Mouse (Mus musculus) midbrain, embryonic 15.5 days (tissue): ENCODE measurements around the gene Tet3. TPM values are rescaled to one million over a fixed set of nuclear protein-coding genes. Genes with fewer than 3 reads are reported as not detected.

Experiments
- ATAC-seq: fragments of 200-750 bp; cut with Nextera tagmentation; replicated peaks from 2 replicates; pipeline ENCODE4 v1.8.0; 2017; ENCODE audit warnings: moderate TSS enrichment
- H3K27ac ChIP-seq: fragments of 300-500 bp; sonication (generic); 2 replicates; pipeline ENCODE4 v1.5.1; 2015; ENCODE audit warnings: mild to moderate bottlenecking, inconsistent platforms
- H3K27me3 ChIP-seq: fragments of 300-500 bp; sonication (generic); replicated peaks from 2 replicates; pipeline ENCODE4 v1.6.1; 2015; ENCODE audit warnings: inconsistent platforms
- H3K36me3 ChIP-seq: fragments of 300-500 bp; sonication (generic); replicated peaks from 2 replicates; pipeline ENCODE4 v1.6.1; 2015; ENCODE audit warnings: inconsistent platforms
- H3K4me1 ChIP-seq: fragments of 300-500 bp; sonication (generic); 2 replicates; pipeline ENCODE4 v1.6.1; 2015; ENCODE audit warnings: inconsistent platforms
- H3K4me2 ChIP-seq: fragments of 300-500 bp; sonication (generic); 2 replicates; pipeline ENCODE4 v1.6.1; 2015; ENCODE audit warnings: inconsistent platforms, mild to moderate bottlenecking, moderate library complexity
- H3K4me3 ChIP-seq: fragments of 300-500 bp; sonication (generic); 2 replicates; pipeline ENCODE4 v1.5.1; 2015; ENCODE audit warnings: mild to moderate bottlenecking, inconsistent platforms
- H3K9ac ChIP-seq: fragments of 300-500 bp; sonication (generic); 2 replicates; pipeline ENCODE4 v1.6.1; 2015; ENCODE audit warnings: mild to moderate bottlenecking, inconsistent platforms
- H3K9me3 ChIP-seq: fragments of 300-500 bp; sonication (generic); 2 replicates; pipeline ENCODE4 v1.6.1; 2016; ENCODE audit warnings: inconsistent platforms
- WGBS: fragments of 180-500 bp; shearing (Covaris S2); methylation state at CpG from one replicate; pipeline ENCODE4 v1.1.7; 2015; ENCODE audit warnings: mixed read lengths; 5-methylcytosine and 5-hydroxymethylcytosine counted together
- microRNA-seq: library from miRNA; unstranded; fragments of <30 nt; microRNA quantifications from one replicate; pipeline ENCODE4, GENCODE M21; 2016
- polyA plus RNA-seq: library from polyadenylated mRNA; unstranded; fragments of >200 nt; fragmentation: Nextera tagmentation; extraction: Ambion mirVana; gene quantifications from 2 replicates; pipeline ENCODE4 v1.2.1, GENCODE M21; 2015

The Tet3 gene
- polyA plus RNA-seq, 1 experiment from 2014 or later, result 60.9 TPM

- ATAC-seq, result no peak
- H3K9ac ChIP-seq, result no peak overlapping the region
Measured at GRCm38 (mm10) chr6:83322794-83323193, 136.1 kb downstream of the Tet3 start.

GRCm38 (mm10) chr6:83321927-83322326 is 137.0 kb downstream of the Tet3 start:
- Histone ChIP-seq H3K4me2 (no peak overlapping the region), H3K27ac (no peak overlapping the region), H3K36me3 (no peaks in the 10 kb centered on the region), H3K4me3 (no peak overlapping the region), H3K4me1 (peaks cover 11% of the 10 kb centered on the region), H3K9me3 (no peaks in the 10 kb centered on the region), H3K9ac (no peak overlapping the region), H3K27me3 (no peaks in the 10 kb centered on the region)
- WGBS, result 55% methylated on average over 1 of the region's 1 CpGs
- no peak for ATAC-seq

More at GRCm38 (mm10) chr6:83322794-83323193, 136.1 kb downstream of the Tet3 start:
- H3K4me3 ChIP-seq, result no peak overlapping the region
- no peak overlapping the region for H3K27ac ChIP-seq
- H3K9me3 ChIP-seq, result no peaks in the 10 kb centered on the region
- no peaks in the 10 kb centered on the region for H3K27me3 ChIP-seq
- no peaks in the 10 kb centered on the region for H3K36me3 ChIP-seq
- 65% methylated on average over 2 of the region's 2 CpGs for WGBS
- no peak overlapping the region for H3K4me2 ChIP-seq
- peaks cover 16% of the 10 kb centered on the region for H3K4me1 ChIP-seq

GRCm38 (mm10) chr6:83317108-83317741 is 141.7 kb downstream of the Tet3 start:
- WGBS, result under 1% methylated on average over 52 of the region's 52 CpGs

GRCm38 (mm10) chr6:83316022-83316421 is 142.9 kb downstream of the Tet3 start:
- Histone ChIP-seq H3K4me2 (peak overlapping the region; percentile 84), H3K9ac (no peak overlapping the region)

More at GRCm38 (mm10) chr6:83317108-83317741, 141.7 kb downstream of the Tet3 start:
- H3K27me3 ChIP-seq, result no peaks in the 10 kb centered on the region
- peak overlapping the region; percentile 84 for H3K4me2 ChIP-seq
- peak overlapping the region; percentile 92 for H3K4me3 ChIP-seq
- peak; percentile 99 for ATAC-seq
- no peaks in the 10 kb centered on the region for H3K9me3 ChIP-seq
- peak overlapping the region; percentile 85 for H3K9ac ChIP-seq
- H3K27ac ChIP-seq, result peak overlapping the region; percentile 83
- H3K4me1 ChIP-seq, result peaks cover 17% of the 10 kb centered on the region
- H3K36me3 ChIP-seq, result no peaks in the 10 kb centered on the region

GRCm38 (mm10) chr6:83315293-83315692 is 143.6 kb downstream of the Tet3 start:
- no peak overlapping the region for H3K4me2 ChIP-seq
- no peak overlapping the region for H3K27ac ChIP-seq
- no peak overlapping the region for H3K9ac ChIP-seq
- peaks cover 17% of the 10 kb centered on the region for H3K4me1 ChIP-seq
- no peak overlapping the region for H3K4me3 ChIP-seq
- H3K27me3 ChIP-seq, result no peaks in the 10 kb centered on the region
- no peak for ATAC-seq
- H3K9me3 ChIP-seq, result no peaks in the 10 kb centered on the region
- H3K36me3 ChIP-seq, result peaks cover 13% of the 10 kb centered on the region

More at GRCm38 (mm10) chr6:83316022-83316421, 142.9 kb downstream of the Tet3 start:
- ATAC-seq, result no peak
- no peak overlapping the region for H3K27ac ChIP-seq
- peaks cover 10% of the 10 kb centered on the region for H3K36me3 ChIP-seq
- 6% methylated on average over 10 of the region's 10 CpGs for WGBS
- H3K27me3 ChIP-seq, result no peaks in the 10 kb centered on the region
- H3K4me3 ChIP-seq, result peak overlapping the region; percentile 92; the same call in 1 of the 2 replicates
- peaks cover 17% of the 10 kb centered on the region for H3K4me1 ChIP-seq
- no peaks in the 10 kb centered on the region for H3K9me3 ChIP-seq

GRCm38 (mm10) chr6:83312514-83312913 is 146.4 kb downstream of the Tet3 start:
- Histone ChIP-seq H3K4me3 (no peak overlapping the region), H3K9ac (no peak overlapping the region), H3K27me3 (no peaks in the 10 kb centered on the region), H3K27ac (no peak overlapping the region), H3K9me3 (no peaks in the 10 kb centered on the region), H3K36me3 (peaks cover 22% of the 10 kb centered on the region), H3K4me2 (no peak overlapping the region), H3K4me1 (peaks cover 17% of the 10 kb centered on the region)
- ATAC-seq, result no peak
- 87% methylated on average over 8 of the region's 8 CpGs for WGBS

Small RNAs within 50 kb of the gene (microRNA-seq; reads per million reads assigned to microRNA genes)
- gene Mir6374, result not detected

Other genes with a start within 250 kb of the Tet3 start
- gene Slc4a5, start 239.3 kb downstream of the Tet3 start, polyA plus RNA-seq, result 0.37 and 0.41 TPM in 2 replicates
- 28.9 and 31.0 TPM in 2 replicates for gene Mthfd2, start 133.2 kb downstream of the Tet3 start, polyA plus RNA-seq
- gene Mob1a, start 133.1 kb downstream of the Tet3 start, polyA plus RNA-seq, result 22.8 and 23.4 TPM in 2 replicates
- gene Bola3, start 109.9 kb downstream of the Tet3 start, polyA plus RNA-seq, result 44.0 and 54.3 TPM in 2 replicates
- gene Dguok, start 47.9 kb upstream of the Tet3 start, polyA plus RNA-seq, result 72.2 and 74.0 TPM in 2 replicates
- 2.2 and 2.6 TPM in 2 replicates for gene Actg2, start 77.2 kb upstream of the Tet3 start, polyA plus RNA-seq
- 63.4 and 66.5 TPM in 2 replicates for gene Stambp, start 113.6 kb upstream of the Tet3 start, polyA plus RNA-seq
- gene Clec4f, start 197.1 kb upstream of the Tet3 start, polyA plus RNA-seq, result not detected in 2 replicates
- not detected in 2 replicates for gene Cd207, start 218.8 kb upstream of the Tet3 start, polyA plus RNA-seq